Mouse (Mus musculus): ENCODE measurements around the gene Myh9.

Gene Myh9

GRCm38 (mm10) chr15:77793554-77793953, 48.4 kb downstream of the Myh9 start:
- no peak for DNase-seq (ENCODE audit: extremely low spot score, low read depth, low spot score)

GRCm38 (mm10) chr15:77793094-77793493, 48.9 kb downstream of the Myh9 start:
- no peak for DNase-seq (ENCODE audit: extremely low spot score, low read depth, low spot score)

GRCm38 (mm10) chr15:77792056-77792455, 49.9 kb downstream of the Myh9 start:
- DNase-seq (ENCODE audit: extremely low spot score, low read depth, low spot score): no peak

- no peak for DNase-seq (ENCODE audit: extremely low spot score, low read depth, low spot score)
Observed at GRCm38 (mm10) chr15:77790656-77791405, 51.1 kb downstream of the Myh9 start.

- no peak for DNase-seq (ENCODE audit: extremely low spot score, low read depth, low spot score)
Observed at GRCm38 (mm10) chr15:77789186-77789585, 52.8 kb downstream of the Myh9 start.

- DNase-seq (ENCODE audit: extremely low spot score, low read depth, low spot score): no peak
Observed at GRCm38 (mm10) chr15:77788356-77788755, 53.6 kb downstream of the Myh9 start.

- no peak for DNase-seq (ENCODE audit: extremely low spot score, low read depth, low spot score)
Observed at GRCm38 (mm10) chr15:77785807-77786206, 56.2 kb downstream of the Myh9 start.

GRCm38 (mm10) chr15:77784039-77784824, 57.7 kb downstream of the Myh9 start:
- DNase-seq (ENCODE audit: extremely low spot score, low read depth, low spot score): no peak

- DNase-seq (ENCODE audit: extremely low spot score, low read depth, low spot score): no peak
Observed at GRCm38 (mm10) chr15:77782449-77783014, 59.4 kb downstream of the Myh9 start.

GRCm38 (mm10) chr15:77775186-77775963, 66.6 kb downstream of the Myh9 start:
- DNase-seq (ENCODE audit: extremely low spot score, low read depth, low spot score): peak; percentile 46

GRCm38 (mm10) chr15:77774303-77774702, 67.7 kb downstream of the Myh9 start:
- DNase-seq (ENCODE audit: extremely low spot score, low read depth, low spot score): no peak

- DNase-seq (ENCODE audit: extremely low spot score, low read depth, low spot score): no peak
Observed at GRCm38 (mm10) chr15:77773099-77773915, 68.7 kb downstream of the Myh9 start.

- DNase-seq (ENCODE audit: extremely low spot score, low read depth, low spot score): no peak
Observed at GRCm38 (mm10) chr15:77770942-77771341, 71.0 kb downstream of the Myh9 start.

- DNase-seq (ENCODE audit: extremely low spot score, low read depth, low spot score): no peak
Observed at GRCm38 (mm10) chr15:77770341-77770740, 71.6 kb downstream of the Myh9 start.

GRCm38 (mm10) chr15:77766981-77767380, 75.0 kb downstream of the Myh9 start:
- DNase-seq (ENCODE audit: extremely low spot score, low read depth, low spot score): no peak

- no peak for DNase-seq (ENCODE audit: extremely low spot score, low read depth, low spot score)
Observed at GRCm38 (mm10) chr15:77765484-77766093, 76.4 kb downstream of the Myh9 start.

- no peak for DNase-seq (ENCODE audit: extremely low spot score, low read depth, low spot score)
Observed at GRCm38 (mm10) chr15:77764391-77765006, 77.5 kb downstream of the Myh9 start.

GRCm38 (mm10) chr15:77763702-77764101, 78.3 kb downstream of the Myh9 start:
- DNase-seq (ENCODE audit: extremely low spot score, low read depth, low spot score): no peak

GRCm38 (mm10) chr15:77763050-77763449, 78.9 kb downstream of the Myh9 start:
- DNase-seq (ENCODE audit: extremely low spot score, low read depth, low spot score): no peak

Measured in hindlimb bud, embryonic 11.5 days (tissue).